ENCODE assay signal across 7 mouse cellular contexts in genomic region chr1:191719326-191719725, GRCm38 (mm10). TPM values are rescaled to one million over a fixed set of nuclear protein-coding genes. Genes with fewer than 3 reads are reported as not detected.
DNase-seq lines count a peak whose midpoint lies in the region; ATAC-seq and TF ChIP-seq lines count a peak whose summit lies in the region.

No protein-coding gene starts in this region.

- H3K4me1 ChIP-seq in heart, embryonic 16.5 days (ENCODE audit: control insufficient read depth, insufficient read depth, low read length) = peaks cover 20% of the 10 kb centered on the region
- peaks cover 15% of the 10 kb centered on the region for H3K4me1 ChIP-seq in liver, embryonic 15.5 days (replicated peaks)

- peak; percentile 7 to 22 for DNase-seq in layer of hippocampus, adult 18-20 months (ENCODE audit: low spot score in 2 of 2)
- DNase-seq in layer of hippocampus, adult 9-10 months (ENCODE audit: low spot score) = no peak
- DNase-seq in brain, embryonic 14.5 days (ENCODE audit: low read depth) = peak; percentile 56
- DNase-seq in thymus, postnatal 25 days = no peak
- no peak for DNase-seq in thymus, postnatal 14 days

- TF ChIP-seq CTCF in brain, embryonic 14.5 days (IDR thresholded peaks at IDR 0.05; ENCODE audit: borderline replicate concordance, extremely low read depth, insufficient read depth, insufficient read length) = no peak

- 16% methylated on average over 11 of the region's 11 CpGs for WGBS in heart, embryonic 16.5 days
- 24% methylated on average over 11 of the region's 11 CpGs for WGBS in liver, embryonic 15.5 days (ENCODE audit: insufficient replicate concordance)

- no peaks in the 10 kb centered on the region for H3K27me3 ChIP-seq in heart, embryonic 16.5 days (ENCODE audit: control insufficient read depth, insufficient read depth, low read length)
- peaks cover 71% of the 10 kb centered on the region for H3K27me3 ChIP-seq in liver, embryonic 15.5 days

- ATAC-seq in heart, embryonic 16.5 days (replicated peaks; ENCODE audit: extremely low read depth, insufficient read depth, low FRiP score) = no peak
- no peak for ATAC-seq in liver, embryonic 15.5 days (ENCODE audit: insufficient read depth)

- H3K36me3 ChIP-seq in heart, embryonic 16.5 days (ENCODE audit: control insufficient read depth, insufficient read depth) = peaks cover 10% of the 10 kb centered on the region; the same call in 1 of the 2 replicates
- peaks cover 7% of the 10 kb centered on the region; the same call in 1 of the 2 replicates for H3K36me3 ChIP-seq in liver, embryonic 15.5 days (replicated peaks)

- H3K4me2 ChIP-seq in heart, embryonic 16.5 days (ENCODE audit: low read depth, low read length) = peak overlapping the region; percentile 85
- H3K4me2 ChIP-seq in liver, embryonic 15.5 days = peak overlapping the region; percentile 60

- H3K9ac ChIP-seq in heart, embryonic 16.5 days (ENCODE audit: low read length) = peak overlapping the region; percentile 97
- H3K9ac ChIP-seq in liver, embryonic 15.5 days = no peak overlapping the region

- TF ChIP-seq POLR2A in brain, embryonic 14.5 days (IDR thresholded peaks at IDR 0.05; ENCODE audit: borderline replicate concordance, extremely low read depth, insufficient read depth, insufficient read length, poor library complexity, severe bottlenecking) = no peak

- no peaks in the 10 kb centered on the region for H3K9me3 ChIP-seq in heart, embryonic 16.5 days (replicated peaks; ENCODE audit: control insufficient read depth, low read length)
- H3K9me3 ChIP-seq in liver, embryonic 15.5 days (replicated peaks) = no peaks in the 10 kb centered on the region

- H3K4me3 ChIP-seq in heart, embryonic 16.5 days (ENCODE audit: low read length) = peak overlapping the region; percentile 95
- peak overlapping the region; percentile 64 for H3K4me3 ChIP-seq in liver, embryonic 15.5 days (replicated peaks)

- peak overlapping the region; percentile 96 for H3K27ac ChIP-seq in heart, embryonic 16.5 days (ENCODE audit: low read length)
- H3K27ac ChIP-seq in liver, embryonic 15.5 days (replicated peaks) = peak overlapping the region; percentile 80; the same call in 1 of the 2 replicates

RNA-seq across cellular contexts. Expression of gene Lpgat1, which starts 1.7 kb away (rescaled TPM):
- 100 to 1,000 TPM; 124 to 133 TPM for total RNA-seq in layer of hippocampus, adult 18-20 months (2021)
- 26.4 and 36.8 TPM in 2 replicates for polyA plus RNA-seq in brain, embryonic 14.5 days (2012; rRNA removed)
- polyA plus RNA-seq in heart, embryonic 16.5 days (2015; fragmentation: Nextera tagmentation; extraction: Ambion mirVana) = 13.7 and 16.9 TPM in 2 replicates
- 18.7 and 19.0 TPM in 2 replicates for polyA plus RNA-seq in liver, embryonic 15.5 days (2015; fragmentation: Nextera tagmentation; extraction: Ambion mirVana)

Comparison
In these comparisons a context has a peak if more than half of its experiments do, and no peak if none do; other contexts are left out.
1. DNase-seq: peak in layer of hippocampus, adult 18-20 months (2 of 2) and brain, embryonic 14.5 days (single experiment); none in layer of hippocampus, adult 9-10 months (single experiment), thymus, postnatal 25 days (single experiment) and thymus, postnatal 14 days (single experiment).